Mouse (Mus musculus): Measurements from ENCODE around the gene Arl5a.

The Arl5a gene

GRCm38 (mm10) chr2:52424747-52425522 is at the start of gene Arl5a:
TSS of gene Arl5a (minus strand) at chr2:52424901.
- DNase-seq, result peak; percentile 94

DNA sequence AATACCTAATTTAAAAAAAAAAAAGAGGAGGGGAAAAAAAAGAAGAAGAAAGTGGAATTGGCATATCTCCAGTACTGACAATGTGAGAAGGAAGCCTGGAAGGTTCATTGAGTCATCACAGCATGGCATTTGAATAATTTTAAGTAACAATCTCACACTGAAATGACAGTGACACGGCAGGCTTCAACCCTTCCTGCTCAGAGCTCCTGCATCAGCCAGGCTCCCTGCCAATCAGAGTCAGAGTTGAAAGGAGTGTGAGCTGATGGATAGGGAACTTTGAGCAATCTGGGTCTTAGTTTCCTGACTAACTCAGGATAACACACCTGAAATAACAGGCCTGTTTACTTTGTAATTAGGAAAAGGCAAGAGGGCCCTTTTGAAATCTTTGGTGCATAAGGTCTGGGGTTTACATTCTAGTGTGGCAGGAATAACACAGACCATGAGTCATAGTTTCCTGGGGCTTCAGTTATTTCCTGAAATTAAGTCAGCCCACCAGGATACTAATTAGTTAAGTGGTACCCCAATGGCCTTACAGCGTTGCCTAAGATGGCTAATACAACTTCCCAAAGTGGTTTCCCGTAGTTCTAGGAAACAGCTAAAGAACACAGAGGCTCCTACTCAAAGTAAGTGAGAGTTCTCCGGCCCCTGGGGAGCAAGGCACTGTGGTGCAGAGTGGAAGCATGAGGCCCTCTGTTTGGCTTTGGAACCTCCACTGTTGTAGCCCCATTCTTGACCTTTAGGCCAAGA is 47.0 kb upstream of the Arl5a start:
- no peak for DNase-seq

- DNase-seq, result no peak
Observed at GRCm38 (mm10) chr2:52470044-52470560, 45.4 kb upstream of the Arl5a start.

DNA sequence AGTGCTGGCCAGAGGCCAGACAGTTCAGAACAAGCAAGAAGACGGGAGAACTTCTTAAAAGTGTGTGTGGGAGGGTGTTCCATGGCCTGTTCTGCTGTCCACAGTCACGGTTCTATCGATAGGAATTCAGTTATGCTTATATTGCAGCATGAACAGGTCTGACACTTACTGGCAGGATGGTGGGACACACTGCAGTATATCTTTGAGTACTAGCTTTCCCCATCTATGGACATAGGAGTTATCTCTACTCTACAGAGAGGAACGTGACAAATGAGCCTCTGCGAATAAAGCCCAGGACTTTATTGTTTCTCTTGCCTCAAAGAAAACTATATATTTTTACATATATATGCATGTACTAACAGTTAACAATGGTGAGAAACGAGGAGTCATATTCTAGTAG is 42.9 kb upstream of the Arl5a start:
- no peak for DNase-seq

DNA sequence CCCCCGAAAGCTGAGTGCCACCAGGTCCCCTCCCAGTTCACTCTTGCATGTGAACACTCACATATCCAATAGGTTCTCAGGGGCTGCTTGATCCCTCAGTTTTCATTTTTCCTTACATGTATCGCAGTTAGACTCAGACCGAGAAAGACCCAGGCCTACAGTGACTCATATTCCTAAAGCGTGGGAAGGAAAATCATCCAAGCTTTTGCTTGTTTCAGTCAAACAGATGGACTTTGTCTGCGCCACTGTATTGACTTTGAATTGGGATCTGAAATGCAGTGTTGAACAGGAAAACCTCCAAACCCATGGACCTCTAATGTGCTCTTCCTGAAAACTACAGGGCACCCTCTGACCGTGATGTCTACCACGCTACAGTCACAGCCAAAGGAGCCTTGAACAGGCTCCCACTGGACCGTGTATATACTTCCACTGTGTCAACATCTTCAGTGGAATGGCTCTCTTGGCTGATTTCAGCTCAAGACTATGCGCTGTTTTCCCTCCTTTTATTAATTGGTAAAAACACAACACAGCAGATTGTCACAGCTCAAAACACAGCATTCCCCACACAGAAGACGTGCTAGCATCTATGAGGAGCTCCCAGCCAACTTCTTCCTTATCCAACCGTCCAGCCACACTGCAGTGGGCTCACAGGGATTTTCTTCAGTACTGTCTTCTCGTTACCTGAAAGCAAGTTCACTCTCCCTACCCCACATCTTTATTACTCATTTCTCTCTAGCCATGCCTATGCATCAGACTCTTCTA is 36.7 kb upstream of the Arl5a start:
- no peak for DNase-seq

DNA sequence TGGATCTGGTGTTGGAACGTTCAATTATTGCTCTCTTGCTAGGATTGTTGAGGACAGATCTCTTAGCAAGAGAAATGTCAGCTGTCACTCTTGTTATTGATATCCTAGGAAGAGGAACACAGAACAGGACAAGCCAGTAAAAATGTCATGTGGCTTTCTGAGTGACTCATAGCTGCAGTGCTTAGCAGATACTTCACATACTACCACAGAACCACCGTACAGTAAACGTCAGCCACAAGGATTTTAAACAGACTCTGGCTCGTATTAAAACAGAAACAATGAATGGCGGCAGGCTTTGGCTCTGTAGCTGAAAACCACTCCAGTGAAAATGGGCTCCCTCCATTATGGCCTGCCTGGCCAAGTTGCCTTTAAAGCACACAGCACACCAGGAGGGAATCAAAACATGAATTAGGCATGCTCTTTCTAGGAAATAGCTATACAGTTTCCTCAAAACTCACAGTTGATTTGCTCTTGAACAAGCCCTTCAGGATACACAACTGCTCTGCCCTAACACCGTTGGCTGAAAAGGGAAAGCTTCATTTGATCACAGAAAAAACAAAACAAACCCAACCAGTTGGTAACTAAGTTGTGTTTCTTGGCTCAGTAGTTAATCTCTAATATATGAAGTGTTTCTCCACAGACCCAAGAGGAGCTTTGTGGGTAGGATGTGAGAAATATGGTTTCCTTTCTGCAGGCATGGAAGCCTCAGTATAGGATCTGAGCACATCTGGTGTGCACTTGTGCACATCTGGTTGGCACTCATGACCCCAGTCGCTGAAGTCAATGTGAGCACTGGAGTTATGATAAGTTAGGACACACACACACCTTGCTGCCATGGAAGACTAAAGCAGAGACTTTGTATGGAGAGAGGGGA is 31.1 kb upstream of the Arl5a start:
- DNase-seq, result no peak

- no peak for DNase-seq
Observed at GRCm38 (mm10) chr2:52449818-52450217, 25.1 kb upstream of the Arl5a start.

GRCm38 (mm10) chr2:52448916-52449315 is 24.2 kb upstream of the Arl5a start:
- no peak for DNase-seq

GRCm38 (mm10) chr2:52446648-52447047 is 21.9 kb upstream of the Arl5a start:
- no peak for DNase-seq

DNA sequence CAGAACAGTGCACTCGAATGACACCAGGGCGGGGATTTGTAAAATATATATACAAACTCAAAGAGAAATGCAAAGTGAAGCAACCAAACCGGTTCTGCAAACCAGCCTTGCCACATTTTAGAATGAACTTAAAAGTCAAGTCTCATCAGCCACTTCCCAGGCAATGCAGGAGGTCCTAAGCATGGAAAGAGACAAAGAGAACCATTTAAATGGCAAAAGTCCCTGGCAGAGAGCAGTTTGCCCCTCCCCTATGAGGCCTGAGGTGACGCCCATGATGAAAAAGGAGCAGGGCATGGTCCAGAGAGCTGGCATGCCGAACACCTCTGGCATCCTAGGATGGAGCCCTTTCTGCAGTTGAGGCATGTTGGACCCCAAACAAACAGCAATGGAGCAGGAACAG is 17.4 kb upstream of the Arl5a start:
- DNase-seq, result no peak

GRCm38 (mm10) chr2:52440420-52441015 is 15.8 kb upstream of the Arl5a start:
- DNase-seq, result no peak

GRCm38 (mm10) chr2:52438437-52438836 is 13.7 kb upstream of the Arl5a start:
- DNase-seq, result no peak

DNA sequence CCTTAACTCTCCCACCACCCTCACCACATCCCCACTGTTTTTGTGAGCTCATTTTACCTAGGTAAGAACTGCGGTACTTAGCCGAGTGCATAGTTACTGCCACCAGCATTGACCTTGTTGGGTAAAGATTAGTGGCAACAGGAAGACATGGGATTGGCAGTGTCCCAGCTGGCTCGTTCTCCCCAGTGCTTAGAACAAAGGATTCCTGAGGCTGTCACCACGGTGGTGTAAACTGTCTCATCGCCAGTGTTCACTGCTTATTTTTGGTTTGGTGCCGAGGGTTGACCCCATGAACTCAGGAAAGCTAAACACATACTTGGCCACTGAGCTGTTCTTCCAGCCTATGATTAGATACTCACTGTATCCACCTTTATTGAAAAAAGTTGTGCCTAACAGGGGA is 13.3 kb upstream of the Arl5a start:
- DNase-seq, result peak; percentile 81

DNA sequence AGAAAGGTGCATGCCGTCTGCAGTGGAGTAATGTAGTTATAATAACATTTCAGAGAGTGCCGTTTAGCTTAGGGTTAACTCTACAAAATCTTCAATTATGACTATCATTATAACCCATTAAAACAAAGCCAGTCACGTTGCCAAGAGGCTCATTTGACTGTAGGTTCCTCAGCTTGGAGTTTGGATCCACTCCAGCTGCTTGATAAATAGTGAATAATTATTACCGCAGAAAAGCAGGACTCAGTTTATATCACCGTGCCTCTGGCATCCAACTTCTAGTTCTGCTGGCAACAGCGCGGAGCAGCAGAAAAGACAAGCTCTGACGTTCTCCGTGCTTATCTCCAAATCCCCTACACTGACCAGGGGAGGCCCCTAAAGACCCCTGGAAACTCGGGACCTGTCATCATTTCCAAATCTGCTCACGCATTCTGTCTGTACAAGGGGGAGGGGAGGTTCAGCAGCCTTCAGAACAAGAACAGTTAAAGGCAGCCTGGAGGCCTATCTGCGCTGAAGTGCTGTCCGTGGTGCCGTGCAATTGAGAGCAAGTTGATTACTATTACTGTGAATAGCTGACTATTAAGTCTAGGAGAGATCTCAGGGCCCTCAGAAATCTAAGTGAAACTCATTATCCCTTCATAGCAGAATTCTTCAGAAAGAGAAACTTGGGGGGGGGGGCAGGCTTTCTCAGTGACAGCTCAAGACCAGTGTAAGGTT is 11.4 kb upstream of the Arl5a start:
- DNase-seq, result no peak

- DNase-seq, result no peak
Observed at GRCm38 (mm10) chr2:52433365-52433764, 8.7 kb upstream of the Arl5a start.

DNA sequence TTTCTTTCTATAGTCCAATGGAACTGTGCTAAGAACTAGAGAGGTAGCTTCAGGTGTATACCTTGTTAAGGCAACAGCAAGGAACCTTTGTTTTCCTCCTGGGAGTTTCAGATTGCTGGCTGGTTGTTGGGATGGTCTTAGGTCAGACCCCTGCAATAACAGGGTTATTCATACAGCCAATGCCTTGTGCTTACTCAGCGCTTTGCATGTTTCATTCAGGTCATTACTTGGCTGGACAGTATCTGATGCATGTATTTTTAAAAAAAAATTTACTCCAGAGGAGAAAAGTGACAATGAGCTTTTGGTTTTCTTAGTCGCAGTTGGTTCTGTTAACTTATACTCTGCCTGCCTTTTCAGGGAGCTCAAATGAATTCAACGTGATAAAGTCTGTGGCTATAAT is 2.7 kb upstream of the Arl5a start:
- DNase-seq, result no peak

GRCm38 (mm10) chr2:52426041-52426440 is 1.3 kb upstream of the Arl5a start:
- DNase-seq, result no peak

DNA sequence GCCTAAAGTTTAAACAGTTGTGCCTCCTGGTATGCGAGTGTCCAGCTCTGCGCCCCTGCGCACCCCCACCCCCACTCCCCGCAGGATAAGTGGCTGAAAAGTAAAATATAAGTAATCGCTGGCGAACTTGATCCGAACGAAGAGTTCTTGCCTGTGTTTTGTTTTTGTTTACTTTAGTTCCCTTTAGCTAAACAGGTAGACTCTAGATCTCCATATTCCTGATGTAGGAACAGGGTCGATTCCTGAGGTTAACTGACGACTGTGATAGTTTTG is 758 bp upstream of the Arl5a start:
- DNase-seq, result no peak

- DNase-seq, result no peak
Observed at GRCm38 (mm10) chr2:52424248-52424728, 413 bp downstream of the Arl5a start.

- DNase-seq, result no peak
Observed at GRCm38 (mm10) chr2:52423611-52424247, 972 bp downstream of the Arl5a start.
